In genomic region chr19:17591335-17591734, GRCm38 (mm10) we compare ENCODE assay signal across 8 mouse cellular contexts.
A peak's percentile ranks its signal among the peaks of the same experiment; 100 is the strongest.
DNase-seq lines count a peak whose midpoint lies in the region; ATAC-seq lines count a peak whose summit lies in the region.

No protein-coding gene starts in this region.

- no peaks in the 10 kb centered on the region for H3K4me1 ChIP-seq in forebrain, embryonic 14.5 days (ENCODE audit: control insufficient read depth, insufficient read depth, low read length)

- no peaks in the 10 kb centered on the region for H3K9me3 ChIP-seq in forebrain, embryonic 14.5 days (replicated peaks; ENCODE audit: control insufficient read depth, low read length)

- H3K27me3 ChIP-seq in forebrain, embryonic 14.5 days (replicated peaks; ENCODE audit: control insufficient read depth, insufficient read depth, low read length) = no peaks in the 10 kb centered on the region

- peak; percentile 82; the same call in 1 of the 2 replicates for ATAC-seq in forebrain, embryonic 14.5 days
- ATAC-seq in erythroblast, adult 5-6 weeks (replicated peaks; ENCODE audit: low FRiP score, poor library complexity, severe bottlenecking) = no peak

- DNase-seq in left cerebral cortex, postnatal 4 days = peak; percentile 33
- DNase-seq in left cerebral cortex, adult 11 months (ENCODE audit: low spot score) = no peak
- DNase-seq in forebrain, embryonic 14.5 days (ENCODE audit: low spot score) = peak; percentile 44
- DNase-seq in kidney, postnatal 4 days = peak; percentile 28 to 50
- peak; percentile 82 for DNase-seq in retina, postnatal 1 day
- no peak for DNase-seq in layer of hippocampus, postnatal 25 days (ENCODE audit: extremely low spot score in 1 of 2, low spot score in 1 of 2)
- no peak for DNase-seq in ovary, adult 18-20 months (ENCODE audit: low spot score)

- H3K4me3 ChIP-seq in forebrain, embryonic 14.5 days (ENCODE audit: low read depth, low read length) = no peak overlapping the region

- no peak overlapping the region for H3K9ac ChIP-seq in forebrain, embryonic 14.5 days (ENCODE audit: low read length)

- intact Hi-C loops in left cerebral cortex, postnatal 4 days (cut with DNase I) = no loop called here

- 49% methylated on average over 8 of the region's 8 CpGs for WGBS in forebrain, embryonic 14.5 days

- H3K4me2 ChIP-seq in forebrain, embryonic 14.5 days (ENCODE audit: low read length) = no peak overlapping the region

- no peak overlapping the region for H3K27ac ChIP-seq in forebrain, embryonic 14.5 days (ENCODE audit: low read depth, low read length)

- no peaks in the 10 kb centered on the region for H3K36me3 ChIP-seq in forebrain, embryonic 14.5 days (ENCODE audit: control insufficient read depth, insufficient read depth, low read length)

Comparison
In these comparisons a context has a peak if more than half of its experiments do, and no peak if none do; other contexts are left out.
1. DNase-seq: peak in left cerebral cortex, postnatal 4 days (single experiment), forebrain, embryonic 14.5 days (single experiment), kidney, postnatal 4 days (2 of 2) and retina, postnatal 1 day (single experiment); none in left cerebral cortex, adult 11 months (single experiment), layer of hippocampus, postnatal 25 days (0 of 2) and ovary, adult 18-20 months (single experiment).